Mouse (Mus musculus) kidney, adult 11 months (tissue): ENCODE measurements around the gene Cdc42.

Experiments
- DNase-seq: peaks from one replicate; pipeline ENCODE4 v3.0.0; 2022

Cdc42 gene

DNA sequence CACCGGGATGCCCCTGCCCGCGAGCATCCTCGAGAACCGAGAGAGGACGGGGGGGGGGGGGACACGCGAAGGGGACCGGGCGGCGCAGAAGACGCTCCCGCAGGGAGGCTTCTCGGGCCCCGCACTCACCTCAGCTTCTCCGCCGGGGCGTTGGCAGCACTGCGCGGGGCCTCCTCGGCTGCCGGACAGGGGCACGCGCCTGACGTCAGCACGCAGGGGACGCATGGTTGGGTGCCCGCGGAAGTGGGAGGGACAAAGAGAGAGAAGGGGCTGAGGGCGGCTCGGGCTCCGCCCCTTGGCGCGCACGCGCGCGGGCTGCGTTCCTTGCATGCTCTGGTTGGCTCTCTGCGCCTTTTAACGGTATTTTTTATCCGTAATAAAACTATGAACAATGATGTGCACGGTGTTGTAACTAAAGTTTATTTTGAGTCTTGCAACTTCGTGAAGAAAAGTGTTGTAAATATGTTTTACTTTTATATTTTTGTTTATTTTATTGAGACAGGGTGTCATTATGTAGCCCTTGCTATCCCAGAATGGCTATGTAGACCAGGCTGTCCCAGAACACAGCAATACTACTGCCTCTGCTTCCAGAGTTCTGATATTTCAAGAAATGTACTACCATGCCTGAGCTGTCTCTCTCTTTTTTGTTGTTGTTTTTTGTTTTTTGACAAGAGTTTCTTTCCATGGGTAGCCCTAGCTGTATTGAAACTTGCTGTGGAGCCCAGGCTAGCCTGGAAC is at the start of gene Cdc42:
Gene Cdc42, minus strand, starts transcription at position 204 of the 738 bp plus-strand sequence.
- peak; percentile 98 for DNase-seq

GRCm38 (mm10) chr4:137405571-137405970 is 48.1 kb upstream of the Cdc42 start:
- DNase-seq, result no peak

- DNase-seq, result peak; percentile 19
These were observed 39.4 kb upstream of the Cdc42 start for GRCm38 (mm10) chr4:137396641-137397525.

- no peak for DNase-seq
These were observed 36.0 kb upstream of the Cdc42 start for GRCm38 (mm10) chr4:137393378-137394135.

DNA sequence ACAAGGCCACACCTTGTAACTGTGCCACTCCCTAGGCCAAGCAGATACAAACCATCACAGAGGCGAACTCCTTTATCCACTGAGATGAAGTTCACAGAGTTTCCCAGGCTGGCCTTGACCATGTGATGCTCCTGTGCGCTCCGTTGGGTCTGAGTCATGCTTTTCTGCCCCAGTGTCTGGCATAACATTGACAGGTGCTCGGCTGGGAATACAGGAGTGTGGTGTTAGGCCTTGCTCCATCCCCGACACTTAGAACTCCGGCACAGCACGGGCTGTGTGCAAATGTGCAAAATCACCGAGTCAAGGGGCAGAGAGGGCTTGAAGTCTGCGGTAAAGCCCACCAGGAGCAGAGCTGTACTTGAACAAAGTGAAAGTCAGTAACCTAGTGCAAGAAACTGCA is 35.4 kb upstream of the Cdc42 start:
- no peak for DNase-seq

DNA sequence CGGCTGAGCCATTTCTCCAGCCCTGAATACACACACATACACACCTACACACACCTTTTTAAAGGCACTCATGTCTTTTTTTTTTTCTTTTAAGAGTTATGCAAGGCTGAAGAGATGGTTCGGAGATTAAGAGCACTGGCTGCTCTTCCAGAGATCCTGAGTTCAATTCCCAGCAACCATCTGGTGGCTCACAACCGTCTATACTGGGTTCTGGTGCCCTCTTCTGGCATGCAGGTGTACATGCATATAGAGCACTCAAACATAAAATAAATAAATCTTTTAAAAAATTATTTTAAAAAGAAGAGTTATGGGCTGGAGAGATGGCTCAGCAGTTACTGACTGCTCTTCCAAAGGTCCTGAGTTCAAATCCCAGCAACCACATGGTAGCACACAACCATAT is 33.8 kb upstream of the Cdc42 start:
- no peak for DNase-seq

DNA sequence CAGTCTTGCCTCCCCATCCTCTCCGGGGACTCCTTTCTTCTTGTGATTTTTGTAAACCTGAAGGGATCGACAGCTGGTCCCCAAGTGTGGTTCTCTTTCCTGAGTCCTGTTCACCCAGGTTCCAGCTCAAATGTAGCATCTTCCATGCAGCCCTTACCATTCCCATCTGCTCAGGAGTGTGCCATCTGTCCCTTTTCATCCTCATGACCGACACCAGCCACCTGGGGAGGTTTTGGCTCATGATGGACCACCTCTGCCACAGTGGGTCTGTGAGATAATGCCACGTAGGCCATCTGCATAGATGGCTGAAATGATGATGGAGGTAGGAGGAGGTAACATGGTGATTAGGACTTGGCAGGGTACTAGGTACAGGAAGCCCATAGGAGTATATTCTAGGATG is 32.7 kb upstream of the Cdc42 start:
- DNase-seq, result no peak

GRCm38 (mm10) chr4:137388983-137389382 is 31.5 kb upstream of the Cdc42 start:
- peak; percentile 61 for DNase-seq

DNA sequence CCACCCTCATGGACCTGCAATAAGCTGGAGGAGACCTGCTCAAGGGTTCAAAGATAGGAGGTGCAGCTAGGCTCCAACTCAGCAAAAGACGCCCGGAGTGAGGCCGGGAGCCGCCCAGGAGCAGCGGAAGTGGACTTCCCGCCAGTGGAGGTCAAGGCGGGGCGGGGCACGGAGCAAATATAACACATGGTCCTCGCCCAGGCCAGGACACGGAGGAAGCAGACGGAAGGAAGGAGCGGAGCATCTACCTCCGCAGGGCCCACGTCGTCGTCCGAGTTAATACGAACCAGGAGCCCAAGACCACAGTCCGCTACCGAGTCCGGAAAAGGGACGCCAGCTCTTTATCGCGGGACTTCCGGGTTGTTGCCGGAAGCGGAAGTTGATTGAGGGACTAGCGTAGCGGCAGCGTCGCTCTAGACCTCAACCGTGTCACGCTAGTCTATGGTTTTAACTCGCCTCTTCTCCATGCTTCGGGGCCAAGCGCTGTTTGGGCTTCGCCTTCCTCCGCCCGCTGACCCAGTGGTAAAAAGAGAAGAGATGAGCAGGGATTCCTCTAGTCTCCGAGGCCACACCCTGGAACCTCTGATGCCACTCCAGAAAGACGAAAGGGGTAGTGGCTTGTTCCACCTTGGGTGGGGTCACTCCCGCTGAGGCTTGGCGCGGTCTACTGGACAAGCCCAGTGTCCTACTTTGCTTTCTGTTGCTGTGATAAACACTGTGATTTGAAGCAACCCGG is 30.7 kb upstream of the Cdc42 start:
- peak; percentile 87 for DNase-seq

DNA sequence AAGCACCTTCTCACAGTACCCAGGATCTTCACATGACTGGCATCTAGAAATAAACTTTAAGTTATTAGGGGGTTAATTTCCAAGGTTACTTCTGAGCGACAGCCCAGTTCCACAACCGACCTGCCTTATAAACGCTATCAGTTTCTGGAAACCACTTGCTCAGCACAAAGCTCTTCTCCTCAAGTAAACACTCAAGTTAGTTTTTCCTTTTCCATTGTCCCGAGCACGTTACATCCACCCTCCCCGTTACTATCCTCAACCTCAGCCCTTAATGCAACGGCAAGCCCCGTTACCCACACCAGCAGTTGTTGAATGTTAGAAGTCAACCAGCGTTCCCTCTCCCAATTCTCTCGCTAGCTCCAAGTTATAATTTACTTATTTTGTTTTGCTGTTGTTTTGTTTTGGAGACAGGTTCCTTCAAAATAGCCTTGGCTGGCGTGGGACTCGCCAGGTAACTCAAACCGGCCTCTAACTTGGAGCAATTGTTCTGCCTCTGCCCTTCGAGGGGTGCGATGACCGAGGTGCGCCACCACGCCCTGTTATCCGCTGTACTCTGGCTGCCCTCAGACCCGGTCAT is 30.1 kb upstream of the Cdc42 start:
- no peak for DNase-seq

DNA sequence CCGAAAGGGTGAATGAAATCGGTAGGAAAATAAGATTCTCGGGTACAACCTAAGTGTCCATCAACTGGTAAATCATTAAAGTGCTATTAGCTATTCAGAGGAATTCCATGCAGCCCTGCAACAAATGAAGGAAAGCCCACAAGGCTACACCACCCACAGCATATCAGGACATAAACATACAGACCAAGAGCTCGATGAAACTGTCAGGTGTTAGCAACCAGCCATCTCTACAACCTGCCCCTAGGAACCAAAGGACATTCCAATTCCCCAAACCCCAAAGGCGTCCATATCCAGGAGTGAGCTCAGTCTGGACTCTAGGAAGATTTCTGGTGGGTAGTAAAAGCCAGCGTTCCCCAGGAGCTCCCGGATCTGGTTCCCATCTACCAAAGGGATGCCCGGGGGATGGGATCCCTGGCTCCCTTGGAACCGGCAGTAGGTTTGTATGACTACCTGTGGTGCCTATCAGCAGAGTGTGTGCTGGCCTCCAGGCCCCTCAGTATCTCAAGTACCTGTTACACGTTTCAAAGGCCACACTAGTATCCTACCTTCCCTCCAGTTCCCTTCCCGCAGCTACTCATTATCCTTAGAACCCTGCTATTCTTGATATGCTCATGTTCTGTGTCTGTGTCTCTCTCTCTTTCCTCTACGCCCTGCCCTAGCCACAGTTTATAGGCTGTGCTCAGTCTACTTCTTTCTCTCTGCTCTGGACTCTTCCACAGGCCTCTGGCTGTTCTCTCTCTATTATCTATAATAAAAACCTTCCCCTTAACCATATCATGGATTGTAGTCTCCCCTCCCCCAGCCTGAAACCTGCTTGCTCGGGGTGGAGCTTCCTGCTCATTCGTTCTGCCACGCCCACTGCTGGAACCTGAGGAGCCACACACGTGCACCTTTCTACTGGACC is 23.4 kb upstream of the Cdc42 start:
- no peak for DNase-seq

- no peak for DNase-seq
These were observed 22.3 kb upstream of the Cdc42 start for GRCm38 (mm10) chr4:137379713-137380255.

- DNase-seq, result no peak
These were observed 21.6 kb upstream of the Cdc42 start for GRCm38 (mm10) chr4:137379085-137379484.

- DNase-seq, result no peak
These were observed 20.2 kb upstream of the Cdc42 start for GRCm38 (mm10) chr4:137377526-137378304.

DNA sequence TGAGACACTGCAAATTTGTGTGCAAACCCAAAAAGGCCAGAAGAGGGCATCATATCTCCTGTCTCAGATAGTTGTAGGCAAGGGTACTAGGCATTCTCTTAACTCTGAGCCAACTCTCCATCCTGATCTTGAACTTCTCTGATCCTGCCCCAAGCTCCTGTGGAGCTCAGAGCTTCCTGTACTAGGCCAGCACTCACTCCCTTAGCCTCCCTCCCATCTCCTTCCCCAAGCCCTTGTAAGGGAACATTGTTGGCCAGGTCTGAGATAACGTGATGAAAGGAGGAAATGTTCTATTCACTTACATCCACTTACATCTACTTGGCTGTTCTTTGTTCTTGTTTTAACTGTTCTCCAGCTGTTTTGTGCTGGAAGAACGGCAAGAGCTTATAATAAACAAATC is 19.3 kb upstream of the Cdc42 start:
- no peak for DNase-seq

- no peak for DNase-seq
These were observed 18.1 kb upstream of the Cdc42 start for GRCm38 (mm10) chr4:137375314-137376278.

GRCm38 (mm10) chr4:137373711-137374110 is 16.2 kb upstream of the Cdc42 start:
- no peak for DNase-seq

GRCm38 (mm10) chr4:137371596-137372523 is 14.3 kb upstream of the Cdc42 start:
- no peak for DNase-seq
